Mouse (Mus musculus) G1E-ER4 (cell line): Measurements from ENCODE around the gene Arhgef38. TPM values are rescaled to one million over a fixed set of nuclear protein-coding genes. Genes with fewer than 3 reads are reported as not detected.

ENCODE experiments used
- GATA1 ChIP-seq: IDR thresholded peaks from one replicate; pipeline ENCODE4 v1.8.0; 2012; ENCODE audit warnings: low read length, inconsistent platforms
- polyA plus RNA-seq: library from polyadenylated mRNA; stranded (reverse); fragments of >175 nt; gene quantifications from 2 replicates; pipeline ENCODE4 v1.2.3, GENCODE M21; 2012

Arhgef38 gene
- polyA plus RNA-seq, 1 experiment = not detected

- no peak for TF ChIP-seq GATA1
These were observed 144.3 kb downstream of the Arhgef38 start for GRCm38 (mm10) chr3:133090247-133091120.

DNA sequence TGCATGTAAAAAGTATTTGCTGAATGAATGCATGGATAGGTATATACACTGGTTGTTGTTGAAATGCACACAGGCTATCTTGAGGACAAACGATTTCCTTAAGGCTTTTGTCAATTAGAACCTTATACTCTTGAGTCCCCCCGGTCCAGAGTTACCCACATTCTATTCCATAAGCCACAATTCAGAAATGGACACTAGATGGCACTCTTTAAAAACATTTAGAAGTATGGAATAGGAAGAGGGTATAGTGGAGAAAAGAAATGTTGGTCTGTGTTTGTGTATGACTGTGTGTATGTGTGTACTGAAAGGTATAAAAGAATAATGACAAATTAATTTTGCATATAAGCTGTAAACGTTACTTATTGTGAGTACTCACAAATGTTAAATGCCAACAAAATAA lies 148.9 kb downstream of the Arhgef38 start:
- TF ChIP-seq GATA1 = no peak

- no peak for TF ChIP-seq GATA1
These were observed 152.0 kb downstream of the Arhgef38 start for GRCm38 (mm10) chr3:133082736-133083135.

GRCm38 (mm10) chr3:133075560-133075959 lies 159.2 kb downstream of the Arhgef38 start:
- no peak for TF ChIP-seq GATA1

Other genes with a start within 250 kb of the Arhgef38 start
- gene Ints12, start 143.1 kb downstream of the Arhgef38 start, polyA plus RNA-seq = 1.2 and 1.3 TPM in 2 replicates
- gene Gstcd, start 142.9 kb downstream of the Arhgef38 start, polyA plus RNA-seq = 10.4 and 15.1 TPM in 2 replicates
- 66.7 and 99.5 TPM in 2 replicates for gene Ppa2, start 75.2 kb upstream of the Arhgef38 start, polyA plus RNA-seq